Mouse (Mus musculus) testis, adult 2 months (tissue): ENCODE measurements at regions not wholly inside any gene's neighbourhood (a gene's known extent, or its start where the extent isn't known, plus 50 kb on each side); places are given as distances from the start of the nearest gene placed in this dataset.

Source experiments
- H3K27ac ChIP-seq: fragments of 200-500 bp; 2 replicates; pipeline ENCODE4 v1.5.1; 2012; ENCODE audit warnings: low read depth, low read length; ENCODE audit not compliant: control insufficient read depth, insufficient read depth
- H3K27me3 ChIP-seq: fragments of 200-500 bp; 2 replicates; pipeline ENCODE4 v1.6.1; 2012; ENCODE audit warnings: mild to moderate bottlenecking, low read length, moderate library complexity; ENCODE audit not compliant: control insufficient read depth, insufficient read depth
- H3K36me3 ChIP-seq: fragments of 200-500 bp; 2 replicates; pipeline ENCODE4 v1.6.1; 2012; ENCODE audit warnings: mild to moderate bottlenecking, low read length; ENCODE audit not compliant: control insufficient read depth, insufficient read depth
- H3K4me1 ChIP-seq: fragments of 200-500 bp; 2 replicates; pipeline ENCODE4 v1.6.1; 2012; ENCODE audit warnings: low read length; ENCODE audit not compliant: control insufficient read depth, insufficient read depth
- H3K4me3 ChIP-seq: fragments of 200-500 bp; 2 replicates; pipeline ENCODE4 v1.5.1; 2012; ENCODE audit warnings: low read depth, mild to moderate bottlenecking, low read length, moderate library complexity, mixed read lengths; ENCODE audit not compliant: control insufficient read depth
- CTCF ChIP-seq: fragments of 200-500 bp; IDR thresholded peaks from 2 replicates; pipeline ENCODE4 v1.5.1; 2012; ENCODE audit warnings: low read depth, mild to moderate bottlenecking, inconsistent platforms, low read length, moderate library complexity; ENCODE audit not compliant: control insufficient read depth, insufficient read depth, insufficient replicate concordance
- POLR2A ChIP-seq: fragments of 200-500 bp; IDR thresholded peaks from 2 replicates; pipeline ENCODE4 v1.6.1; 2012; ENCODE audit warnings: low read depth, mild to moderate bottlenecking, inconsistent platforms, low read length, moderate library complexity; ENCODE audit not compliant: control insufficient read depth

DNA sequence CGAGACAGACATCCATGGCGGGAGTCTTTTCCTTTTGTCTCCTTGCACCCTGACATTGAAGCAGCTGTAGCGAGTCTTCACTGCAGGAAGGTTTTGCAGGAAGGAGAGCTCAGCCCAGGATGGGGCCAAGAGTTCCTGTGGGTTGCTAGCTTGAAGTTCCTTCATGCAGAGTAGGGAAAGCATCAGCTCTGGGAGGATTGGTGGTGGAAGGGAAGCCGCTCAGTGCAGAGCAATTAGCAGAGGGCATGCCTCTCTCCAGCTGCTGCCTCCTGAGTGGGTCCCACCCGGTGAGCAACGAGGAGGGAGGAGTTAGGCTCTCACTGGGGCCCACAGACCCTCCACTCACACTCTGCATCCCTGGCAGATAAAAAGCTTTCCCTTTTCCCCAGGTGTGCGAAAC lies 298.9 kb downstream of the Slc4a3 start:
- TF ChIP-seq POLR2A (no peak), CTCF (no peak)
- no peak overlapping the region for H3K4me3 ChIP-seq
- no peaks in the 10 kb centered on the region for H3K27me3 ChIP-seq
- H3K4me1 ChIP-seq = no peaks in the 10 kb centered on the region
- no peak overlapping the region for H3K27ac ChIP-seq
- no peaks in the 10 kb centered on the region for H3K36me3 ChIP-seq

DNA sequence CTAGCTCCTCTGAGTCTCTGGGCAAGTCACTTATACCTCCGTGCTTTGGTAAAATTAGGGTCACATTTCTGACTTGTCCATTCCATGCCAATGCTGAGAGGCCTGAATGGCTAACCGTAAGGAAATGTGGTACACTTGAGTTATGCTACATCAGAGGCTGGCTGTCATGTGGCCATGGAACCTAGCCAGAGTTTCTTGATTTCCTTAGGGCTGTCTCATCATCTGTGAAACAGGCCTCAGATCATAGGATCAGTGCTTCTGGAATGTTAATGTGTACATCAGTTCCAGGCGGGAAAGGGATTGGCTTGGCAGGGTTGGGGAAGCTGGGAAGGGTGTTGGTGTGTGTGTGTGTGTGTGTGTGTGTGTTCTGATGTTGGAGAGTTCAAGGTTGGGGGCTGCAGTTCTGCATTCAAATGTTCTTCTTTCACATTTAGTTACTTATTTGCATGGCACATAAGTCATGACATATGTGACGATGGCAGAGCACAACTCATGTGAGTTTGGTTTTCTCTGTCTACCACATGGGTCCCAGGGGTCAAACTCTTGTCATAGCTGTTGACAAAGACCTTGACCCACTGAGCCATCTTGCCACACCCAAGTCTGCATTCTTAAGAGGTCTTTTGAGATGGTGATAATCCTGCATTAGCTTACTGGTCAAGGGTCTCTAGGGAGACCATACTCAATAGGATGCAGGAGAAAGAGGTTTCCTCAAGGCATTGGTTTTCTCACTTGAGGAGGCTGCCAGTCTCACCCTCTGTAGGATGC lies 299.9 kb downstream of the Slc4a3 start:
- H3K4me3 ChIP-seq = no peak overlapping the region
- no peaks in the 10 kb centered on the region for H3K27me3 ChIP-seq
- no peak overlapping the region for H3K27ac ChIP-seq
- TF ChIP-seq CTCF = no peak
- TF ChIP-seq POLR2A = no peak
- no peaks in the 10 kb centered on the region for H3K4me1 ChIP-seq
- H3K36me3 ChIP-seq = no peaks in the 10 kb centered on the region

GRCm38 (mm10) chr1:75847681-75848080 lies 301.6 kb downstream of the Slc4a3 start:
- Histone ChIP-seq H3K27me3 (no peaks in the 10 kb centered on the region), H3K27ac (no peak overlapping the region), H3K4me1 (no peaks in the 10 kb centered on the region), H3K4me3 (no peak overlapping the region), H3K36me3 (no peaks in the 10 kb centered on the region)
- no peak for TF ChIP-seq POLR2A
- TF ChIP-seq CTCF = no peak

DNA sequence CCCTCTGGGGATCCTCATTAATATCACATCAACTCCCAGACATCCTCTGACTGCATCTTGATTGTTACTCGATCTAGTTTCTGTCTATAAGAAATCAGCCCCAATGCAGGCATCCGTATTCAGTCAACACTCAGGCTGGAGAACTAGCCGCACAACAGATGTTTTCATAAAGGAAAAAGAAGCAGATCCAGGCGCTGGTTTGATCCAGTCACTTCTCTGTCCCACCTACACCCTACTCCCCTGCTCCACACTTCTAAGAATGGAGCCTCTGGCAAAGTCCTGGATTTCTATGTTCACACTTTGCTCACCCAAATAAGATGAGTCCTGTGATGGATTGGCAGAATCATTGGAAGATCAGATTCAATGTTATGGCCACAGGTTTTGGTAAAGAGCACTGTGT lies 302.4 kb downstream of the Slc4a3 start:
- Histone ChIP-seq H3K27me3 (no peaks in the 10 kb centered on the region), H3K4me1 (no peaks in the 10 kb centered on the region), H3K4me3 (no peak overlapping the region), H3K27ac (no peak overlapping the region), H3K36me3 (no peaks in the 10 kb centered on the region)
- TF ChIP-seq POLR2A (no peak), CTCF (no peak)

GRCm38 (mm10) chr1:75850131-75850530 lies 304.1 kb downstream of the Slc4a3 start:
- no peaks in the 10 kb centered on the region for H3K4me1 ChIP-seq
- no peak overlapping the region for H3K4me3 ChIP-seq
- no peak overlapping the region for H3K27ac ChIP-seq
- no peaks in the 10 kb centered on the region for H3K27me3 ChIP-seq
- TF ChIP-seq POLR2A (no peak), CTCF (no peak)
- H3K36me3 ChIP-seq = no peaks in the 10 kb centered on the region

- H3K27ac ChIP-seq = no peak overlapping the region
- no peaks in the 10 kb centered on the region for H3K4me1 ChIP-seq
- no peaks in the 10 kb centered on the region for H3K36me3 ChIP-seq
- H3K4me3 ChIP-seq = no peak overlapping the region
- no peaks in the 10 kb centered on the region for H3K27me3 ChIP-seq
- TF ChIP-seq POLR2A (no peak), CTCF (no peak)
Measured at GRCm38 (mm10) chr1:75858551-75859255, 312.6 kb downstream of the Slc4a3 start.

DNA sequence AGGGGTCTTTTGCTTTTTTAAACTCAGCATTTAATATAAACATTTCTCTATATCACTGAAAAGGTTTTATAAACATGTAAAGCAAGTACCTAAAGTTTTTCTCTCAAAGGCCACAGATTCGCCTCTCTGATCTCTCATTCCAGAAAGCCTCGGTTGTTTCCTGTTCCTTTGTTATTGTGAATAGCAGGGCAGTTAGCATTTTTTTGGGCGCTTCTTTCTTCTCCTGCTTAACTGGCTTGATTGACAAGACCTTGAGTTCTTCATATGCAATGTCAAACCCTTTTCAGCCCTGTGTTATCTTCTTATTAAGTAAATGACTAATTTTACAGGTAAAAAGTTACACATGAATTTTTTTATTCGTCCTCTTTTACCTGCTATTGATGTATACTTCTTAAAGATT lies 316.7 kb downstream of the Slc4a3 start:
- TF ChIP-seq POLR2A = no peak
- no peak for TF ChIP-seq CTCF
- H3K4me3 ChIP-seq = no peak overlapping the region
- no peaks in the 10 kb centered on the region for H3K4me1 ChIP-seq
- no peaks in the 10 kb centered on the region for H3K27me3 ChIP-seq
- no peak overlapping the region for H3K27ac ChIP-seq
- H3K36me3 ChIP-seq = no peaks in the 10 kb centered on the region
